Mouse (Mus musculus) intestine, embryonic 16.5 days (tissue): ENCODE measurements around the gene Gm21887. TPM values are rescaled to one million over a fixed set of nuclear protein-coding genes. Genes with fewer than 3 reads are reported as not detected.
"Not testable (repeated sequence)": the region's sequence is repeated elsewhere in the genome, so short reads cannot be mapped to it uniquely, and the experiment has no call there.

Experiments
- ATAC-seq: fragments of 200-750 bp; cut with Nextera tagmentation; 2 replicates; pipeline ENCODE4 v1.8.0; 2017; ENCODE audit warnings: moderate TSS enrichment, moderate library complexity
- H3K27ac ChIP-seq: fragments of 300-500 bp; sonication (generic); 2 replicates; pipeline ENCODE4 v1.5.1; 2014; ENCODE audit warnings: mild to moderate bottlenecking, low read length
- H3K27me3 ChIP-seq: fragments of 300-500 bp; sonication (generic); replicated peaks from 2 replicates; pipeline ENCODE4 v1.6.1; 2014; ENCODE audit warnings: low read length, control low read depth, mixed read lengths; ENCODE audit not compliant: control insufficient read depth, insufficient read depth
- H3K36me3 ChIP-seq: fragments of 300-500 bp; sonication (generic); 2 replicates; pipeline ENCODE4 v1.6.1; 2014; ENCODE audit warnings: low read length, control low read depth; ENCODE audit not compliant: control insufficient read depth, insufficient read depth
- H3K4me1 ChIP-seq: fragments of 300-500 bp; sonication (generic); 2 replicates; pipeline ENCODE4 v1.6.1; 2014; ENCODE audit warnings: low read length, control low read depth, mixed read lengths; ENCODE audit not compliant: control insufficient read depth, insufficient read depth
- H3K4me2 ChIP-seq: fragments of 300-500 bp; sonication (generic); 2 replicates; pipeline ENCODE4 v1.6.1; 2014; ENCODE audit warnings: low read depth, low read length, control low read depth
- H3K4me3 ChIP-seq: fragments of 300-500 bp; sonication (generic); 2 replicates; pipeline ENCODE4 v1.5.1; 2014; ENCODE audit warnings: mild to moderate bottlenecking, low read length
- H3K9ac ChIP-seq: fragments of 300-500 bp; sonication (generic); 2 replicates; pipeline ENCODE4 v1.6.1; 2014; ENCODE audit warnings: low read depth, low read length
- H3K9me3 ChIP-seq: fragments of 300-500 bp; sonication (generic); 2 replicates; pipeline ENCODE4 v1.6.1; 2016; ENCODE audit warnings: low read length, control low read depth; ENCODE audit not compliant: control insufficient read depth
- WGBS: fragments of 180-500 bp; shearing (Covaris S2); extraction: QIAGEN DNeasy Blood & Tissue Kit; methylation state at CpG from one replicate; pipeline ENCODE4 v1.1.7; 2014; 5-methylcytosine and 5-hydroxymethylcytosine counted together
- polyA plus RNA-seq: library from polyadenylated mRNA; unstranded; fragments of >200 nt; fragmentation: Nextera tagmentation; extraction: Ambion mirVana; gene quantifications from 2 replicates; pipeline ENCODE4 v1.2.1, GENCODE M21; 2015

Gene Gm21887
- polyA plus RNA-seq, 1 experiment from 2014 or later = 149 TPM

- H3K27ac ChIP-seq, H3K4me2 ChIP-seq, H3K27me3 ChIP-seq, H3K4me1 ChIP-seq, H3K4me3 ChIP-seq, H3K9ac ChIP-seq: not testable (repeated sequence)
- 86% methylated on average over 66 of the region's 66 CpGs for WGBS
- H3K36me3 ChIP-seq = peaks cover 21% of the 10 kb centered on the region
- peaks cover 23% of the 10 kb centered on the region for H3K9me3 ChIP-seq
- peak; percentile 75 for ATAC-seq
These were observed 9.2 kb downstream of the Gm21887 start for GRCm38 (mm10) chrX:170018571-170019218.

DNA sequence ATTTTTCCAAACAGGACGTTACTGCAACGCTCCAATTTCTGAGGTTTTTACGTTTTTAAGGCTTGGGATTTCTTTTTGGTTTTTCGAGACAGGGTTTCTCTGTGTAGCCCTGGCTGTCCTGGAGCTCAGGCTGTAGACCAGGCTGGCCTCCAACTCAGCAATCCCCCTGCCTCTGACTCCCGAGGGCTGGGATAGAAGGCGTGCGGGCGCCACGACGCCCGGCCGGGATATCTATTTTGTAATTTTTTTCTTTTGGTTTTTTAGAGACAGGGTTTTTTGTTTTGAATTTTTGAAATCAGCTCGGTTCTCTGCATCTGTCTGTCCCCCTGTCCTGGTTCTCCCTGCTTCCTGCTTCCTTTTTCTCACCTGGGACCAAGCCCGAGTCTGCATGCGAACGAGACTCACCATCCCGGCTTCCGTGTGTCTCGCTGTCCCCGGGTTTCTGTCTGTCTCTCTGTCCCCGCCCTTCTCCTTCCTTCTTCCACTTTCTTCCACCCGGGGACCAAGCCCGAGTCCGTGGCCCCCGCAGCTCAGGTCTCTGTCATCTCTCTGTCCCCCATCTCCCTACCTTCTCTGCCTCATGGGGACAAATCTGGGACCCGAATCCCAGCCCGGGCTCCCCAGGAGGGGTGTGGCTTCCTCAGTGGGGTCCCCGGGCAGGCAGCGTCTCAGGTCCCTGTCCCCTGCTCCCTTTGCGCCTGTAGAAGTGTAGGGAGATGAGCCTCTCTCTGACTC, 9.9 kb downstream of the Gm21887 start:
- H3K9me3 ChIP-seq = peaks cover 23% of the 10 kb centered on the region
- H3K27ac ChIP-seq, H3K9ac ChIP-seq, H3K27me3 ChIP-seq, H3K4me3 ChIP-seq, H3K4me2 ChIP-seq, H3K4me1 ChIP-seq: not testable (repeated sequence)
- peaks cover 21% of the 10 kb centered on the region for H3K36me3 ChIP-seq
- peak; percentile 42 for ATAC-seq
- WGBS = 82% methylated on average over 30 of the region's 30 CpGs

- not testable (repeated sequence) for H3K4me2 ChIP-seq, H3K4me1 ChIP-seq, H3K27me3 ChIP-seq, H3K4me3 ChIP-seq, H3K9ac ChIP-seq, H3K27ac ChIP-seq, ATAC-seq
- peaks cover 21% of the 10 kb centered on the region for H3K36me3 ChIP-seq
- WGBS = 55% methylated on average over 14 of the region's 14 CpGs
- H3K9me3 ChIP-seq = peaks cover 23% of the 10 kb centered on the region
These were observed 10.7 kb downstream of the Gm21887 start for GRCm38 (mm10) chrX:170019954-170020689.

DNA sequence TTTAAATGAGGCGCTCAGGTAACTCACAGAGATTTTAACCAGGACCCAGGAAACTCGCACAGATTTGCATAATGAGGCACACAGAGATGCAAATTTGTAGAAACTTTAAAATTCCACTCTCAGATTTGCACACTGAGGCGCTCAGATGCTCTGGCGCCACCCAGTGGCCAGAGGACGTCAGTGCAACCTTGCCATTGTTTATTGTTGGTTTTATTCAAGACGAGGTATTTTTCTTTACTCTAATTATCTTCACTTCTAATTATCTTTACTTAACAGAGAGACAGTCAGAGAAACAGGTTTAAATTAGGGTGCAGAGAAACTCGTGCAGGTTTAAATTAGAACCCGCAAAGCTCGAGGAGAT, 11.2 kb downstream of the Gm21887 start:
- Histone ChIP-seq H3K36me3 (peaks cover 21% of the 10 kb centered on the region), H3K9me3 (peaks cover 23% of the 10 kb centered on the region)
- H3K9ac ChIP-seq, H3K4me3 ChIP-seq, H3K4me1 ChIP-seq, ATAC-seq, H3K27me3 ChIP-seq, H3K4me2 ChIP-seq, H3K27ac ChIP-seq: not testable (repeated sequence)
- 44% methylated on average over 9 of the region's 9 CpGs for WGBS

- not testable (repeated sequence) for H3K4me1 ChIP-seq, ATAC-seq, H3K27me3 ChIP-seq, H3K4me2 ChIP-seq, H3K9ac ChIP-seq, H3K27ac ChIP-seq, H3K4me3 ChIP-seq
- peaks cover 23% of the 10 kb centered on the region for H3K9me3 ChIP-seq
- WGBS = 77% methylated on average over 12 of the region's 12 CpGs
- peaks cover 21% of the 10 kb centered on the region for H3K36me3 ChIP-seq
These were observed 11.7 kb downstream of the Gm21887 start for GRCm38 (mm10) chrX:170021205-170021604.

- not testable (repeated sequence) for H3K4me2 ChIP-seq, H3K9ac ChIP-seq, H3K4me1 ChIP-seq, H3K27ac ChIP-seq, ATAC-seq, H3K27me3 ChIP-seq, H3K4me3 ChIP-seq
- peaks cover 21% of the 10 kb centered on the region for H3K36me3 ChIP-seq
- H3K9me3 ChIP-seq = peaks cover 23% of the 10 kb centered on the region
- 50% methylated on average over 15 of the region's 15 CpGs for WGBS
These were observed 12.4 kb downstream of the Gm21887 start for GRCm38 (mm10) chrX:170021750-170022461.

Other genes with a start within 250 kb of the Gm21887 start
- 0.15 and 0.29 TPM in 2 replicates for gene 4933400A11Rik, start 230.0 kb upstream of the Gm21887 start, polyA plus RNA-seq